ENCODE assay signal across 7 mouse cellular contexts in the genomic region with DNA sequence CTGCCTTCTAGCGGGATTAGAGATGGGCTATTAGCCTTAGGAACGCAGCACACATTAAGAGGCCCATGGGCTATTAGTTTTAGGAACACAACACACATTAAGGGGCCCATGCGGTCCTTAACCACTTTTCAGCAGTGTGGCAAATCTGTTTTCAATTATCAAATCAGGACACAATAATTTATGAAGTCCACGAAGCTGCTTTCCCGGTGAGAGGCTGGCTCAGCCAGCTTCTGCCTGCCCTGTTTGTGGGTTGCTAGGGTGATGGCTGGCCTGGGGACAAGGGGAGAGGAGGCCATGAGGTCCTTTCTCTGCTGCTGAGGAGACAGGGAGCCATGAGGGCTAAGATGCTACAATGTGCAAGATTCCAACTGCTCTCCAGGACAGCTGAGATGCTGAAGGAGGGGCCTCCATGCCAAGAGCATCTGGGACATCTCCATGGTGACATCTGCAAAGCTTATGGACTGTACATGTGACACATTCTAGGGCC.
DNase-seq lines count a peak whose midpoint lies in the region; ATAC-seq lines count a peak whose summit lies in the region.

No protein-coding gene starts in this region.

- no peak overlapping the region for H3K4me2 ChIP-seq in embryonic facial prominence, embryonic 13.5 days
- no peak overlapping the region for H3K4me2 ChIP-seq in neural tube, embryonic 13.5 days

- peaks cover 3% of the 10 kb centered on the region; the same call in 1 of the 2 replicates for H3K36me3 ChIP-seq in embryonic facial prominence, embryonic 13.5 days
- H3K36me3 ChIP-seq in neural tube, embryonic 13.5 days = no peaks in the 10 kb centered on the region

- no peaks in the 10 kb centered on the region for H3K9me3 ChIP-seq in embryonic facial prominence, embryonic 13.5 days
- no peaks in the 10 kb centered on the region for H3K9me3 ChIP-seq in neural tube, embryonic 13.5 days

- ATAC-seq in embryonic facial prominence, embryonic 13.5 days (ENCODE audit: insufficient number of reproducible peaks, insufficient read depth, low FRiP score, low TSS enrichment, low read depth) = no peak
- peak; percentile 71 for ATAC-seq in neural tube, embryonic 13.5 days (ENCODE audit: low read depth)

- H3K4me3 ChIP-seq in embryonic facial prominence, embryonic 13.5 days = no peak overlapping the region
- H3K4me3 ChIP-seq in neural tube, embryonic 13.5 days = no peak overlapping the region

- no peak overlapping the region for H3K9ac ChIP-seq in embryonic facial prominence, embryonic 13.5 days
- H3K9ac ChIP-seq in neural tube, embryonic 13.5 days = no peak overlapping the region

- peaks cover 21% of the 10 kb centered on the region for H3K4me1 ChIP-seq in embryonic facial prominence, embryonic 13.5 days
- peaks cover 13% of the 10 kb centered on the region for H3K4me1 ChIP-seq in neural tube, embryonic 13.5 days (replicated peaks)

- peak overlapping the region; percentile 35; the same call in 1 of the 2 replicates for H3K27ac ChIP-seq in embryonic facial prominence, embryonic 13.5 days
- H3K27ac ChIP-seq in neural tube, embryonic 13.5 days (replicated peaks) = no peak overlapping the region

- 24% methylated on average over 5 of the region's 5 CpGs for WGBS in embryonic facial prominence, embryonic 13.5 days
- 27% methylated on average over 5 of the region's 5 CpGs for WGBS in neural tube, embryonic 13.5 days

- H3K27me3 ChIP-seq in embryonic facial prominence, embryonic 13.5 days = no peaks in the 10 kb centered on the region
- H3K27me3 ChIP-seq in neural tube, embryonic 13.5 days = no peaks in the 10 kb centered on the region

- DNase-seq in kidney, postnatal 4 days = peak; percentile 38 to 54
- DNase-seq in kidney, postnatal 25 days = no peak
- peak; percentile 10 for DNase-seq in layer of hippocampus, adult 9-10 months (ENCODE audit: low spot score)
- DNase-seq in urinary bladder, postnatal 36 days (ENCODE audit: low spot score in 2 of 2) = no peak
- no peak for DNase-seq in adrenal gland, adult (ENCODE audit: inconsistent age in 2 of 2, low spot score in 1 of 2)

Comparison
In these comparisons a context has a peak if more than half of its experiments do, and no peak if none do; other contexts are left out.
1. DNase-seq: peak in kidney, postnatal 4 days (2 of 2) and layer of hippocampus, adult 9-10 months (single experiment); none in kidney, postnatal 25 days (0 of 2), urinary bladder, postnatal 36 days (0 of 2) and adrenal gland, adult (0 of 2).